In the genomic region with DNA sequence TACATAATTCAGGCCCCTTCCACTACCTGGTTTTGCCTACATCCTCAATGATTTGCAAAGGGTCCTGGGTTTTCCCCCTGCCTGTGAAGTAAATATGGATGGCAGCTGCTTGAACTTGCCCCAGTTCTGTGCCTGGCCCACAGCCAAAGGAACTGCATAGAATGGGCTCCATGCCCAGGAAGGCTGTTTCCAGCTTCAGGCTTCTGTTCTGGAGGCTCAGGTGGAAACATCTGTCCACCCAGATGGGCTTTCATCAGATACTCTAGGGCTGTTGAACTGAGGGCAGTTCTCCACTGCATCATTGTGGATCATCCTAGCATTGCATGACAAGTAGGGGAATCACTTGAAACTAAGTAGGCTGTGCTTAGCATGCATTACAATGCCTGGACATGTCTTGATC, we compare ENCODE assay signal across 11 mouse cellular contexts. TPM values are rescaled to one million over a fixed set of nuclear protein-coding genes. Genes with fewer than 3 reads are reported as not detected.
DNase-seq lines count a peak whose midpoint lies in the region; ATAC-seq lines count a peak whose summit lies in the region.
"Had no signal": no experiment of that assay in that cellular context is flagged by ENCODE, and none has a peak within 500 bp of the region (broad histone marks: within the 10 kb centered on the region; RNA-seq: fewer than 3 reads in every experiment).

No protein-coding gene starts in this region.

- ATAC-seq in frontal cortex, adult (ENCODE audit: low TSS enrichment) = no peak

- DNase-seq in frontal cortex, adult 2 months (ENCODE audit: extremely low spot score in 1 of 2, low spot score in 1 of 2) = peak; percentile 39 to 78
- DNase-seq in 416B (ENCODE audit: low read depth) = peak; percentile 25
- DNase-seq in cerebellum, postnatal 10 days = peak; percentile 65 to 73
- DNase-seq in heart, postnatal 10 days = peak; percentile 69 to 76
- peak; percentile 52 to 70 for DNase-seq in left cerebral cortex, postnatal 25 days (ENCODE audit: low spot score in 2 of 2)
- DNase-seq in right cerebral cortex, postnatal 4 days = peak; percentile 64
- DNase-seq in natural killer cell, adult 2 months (ENCODE audit: low spot score in 2 of 2) = no peak

- intact Hi-C loops in heart, postnatal 10 days (cut with DNase I) = loop anchor here (5.0 kb wide), 1 partner anchor 170 kb away; no protein-coding TSS in a partner anchor
- intact Hi-C loops in left cerebral cortex, postnatal 25 days (cut with DNase I) = no loop called here

RNA-seq across cellular contexts. Expression of gene Nsfl1c, which starts 18.2 kb away (rescaled TPM):
- 149 and 154 TPM in 2 replicates for polyA plus RNA-seq in frontal cortex, adult 2 months (2012; rRNA removed)
- 100 to 1,000 TPM in 1 of 2 experiments, 10 to 100 TPM in 1; 93.3 to 102 TPM for total RNA-seq in heart, postnatal 10 days (2021)
- total RNA-seq in left cerebral cortex, postnatal 25 days (2021) = 100 to 1,000 TPM; 134 to 138 TPM

RNA-seq across cellular contexts. Expression of gene Fkbp1a, which starts 30.1 kb away (rescaled TPM):
- polyA plus RNA-seq in frontal cortex, adult 2 months (2012; rRNA removed) = 388 and 462 TPM in 2 replicates
- 100 to 1,000 TPM; 377 to 378 TPM for total RNA-seq in heart, postnatal 10 days (2021)
- 100 to 1,000 TPM; 710 to 729 TPM for total RNA-seq in left cerebral cortex, postnatal 25 days (2021)

RNA-seq across cellular contexts. Expression of gene 4921509C19Rik, which starts 36.2 kb away (rescaled TPM):
- polyA plus RNA-seq in frontal cortex, adult 2 months (2012; rRNA removed) = not detected in 2 replicates
- total RNA-seq in heart, postnatal 10 days (2021) = not detected
- not detected for total RNA-seq in left cerebral cortex, postnatal 25 days (2021)
- polyA plus RNA-seq: cortical plate, adult 2 months; limb, embryonic 15.5 days; spleen, adult 2 months had no signal

Comparison
In these comparisons a context has a peak if more than half of its experiments do, and no peak if none do; other contexts are left out.
1. DNase-seq: peak in frontal cortex, adult 2 months (2 of 2), 416B (single experiment), cerebellum, postnatal 10 days (2 of 2), heart, postnatal 10 days (2 of 2), left cerebral cortex, postnatal 25 days (2 of 2) and right cerebral cortex, postnatal 4 days (single experiment); none in natural killer cell, adult 2 months (0 of 2).